Mouse (Mus musculus): ENCODE results near the gene Ppp1r3f. TPM values are rescaled to one million over a fixed set of nuclear protein-coding genes. Genes with fewer than 3 reads are reported as not detected.

Ppp1r3f gene
- polyA plus RNA-seq, 1 experiment from 2014 or later = 2.2 TPM

Other genes with a start within 250 kb of the Ppp1r3f start
- gene Usp27x, start 198.5 kb downstream of the Ppp1r3f start, polyA plus RNA-seq (2015; fragmentation: Nextera tagmentation; extraction: Ambion mirVana) = 0.81 and 0.93 TPM in 2 replicates
- gene Foxp3, start 639 bp downstream of the Ppp1r3f start, polyA plus RNA-seq (2015; fragmentation: Nextera tagmentation; extraction: Ambion mirVana) = 0.05 TPM in 1 of 2 replicates, not detected in the other
- 31.9 and 32.1 TPM in 2 replicates for gene Ccdc22, start 31.2 kb upstream of the Ppp1r3f start, polyA plus RNA-seq (2015; fragmentation: Nextera tagmentation; extraction: Ambion mirVana)
- not detected in 2 replicates for gene Cacna1f, start 32.8 kb upstream of the Ppp1r3f start, polyA plus RNA-seq (2015; fragmentation: Nextera tagmentation; extraction: Ambion mirVana)
- gene Syp, start 64.2 kb upstream of the Ppp1r3f start, polyA plus RNA-seq (2015; fragmentation: Nextera tagmentation; extraction: Ambion mirVana) = 1.9 and 3.4 TPM in 2 replicates
- gene Prickle3, start 83.0 kb upstream of the Ppp1r3f start, polyA plus RNA-seq (2015; fragmentation: Nextera tagmentation; extraction: Ambion mirVana) = 8.5 and 8.8 TPM in 2 replicates
- 186 and 191 TPM in 2 replicates for gene Plp2, start 97.1 kb upstream of the Ppp1r3f start, polyA plus RNA-seq (2015; fragmentation: Nextera tagmentation; extraction: Ambion mirVana)
- 0.53 and 0.62 TPM in 2 replicates for gene Magix, start 107.0 kb upstream of the Ppp1r3f start, polyA plus RNA-seq (2015; fragmentation: Nextera tagmentation; extraction: Ambion mirVana)
- 46.9 and 49.1 TPM in 2 replicates for gene Gpkow, start 122.8 kb upstream of the Ppp1r3f start, polyA plus RNA-seq (2015; fragmentation: Nextera tagmentation; extraction: Ambion mirVana)
- gene Wdr45, start 140.1 kb upstream of the Ppp1r3f start, polyA plus RNA-seq (2015; fragmentation: Nextera tagmentation; extraction: Ambion mirVana) = 69.6 and 79.5 TPM in 2 replicates
- gene Gm45208, start 148.0 kb upstream of the Ppp1r3f start, polyA plus RNA-seq (2015; fragmentation: Nextera tagmentation; extraction: Ambion mirVana) = not detected in 2 replicates
- gene Praf2, start 154.2 kb upstream of the Ppp1r3f start, polyA plus RNA-seq (2015; fragmentation: Nextera tagmentation; extraction: Ambion mirVana) = 58.9 and 60.6 TPM in 2 replicates
- gene Ccdc120, start 176.6 kb upstream of the Ppp1r3f start, polyA plus RNA-seq (2015; fragmentation: Nextera tagmentation; extraction: Ambion mirVana) = 23.5 and 23.6 TPM in 2 replicates
- 29.2 and 30.5 TPM in 2 replicates for gene Tfe3, start 188.3 kb upstream of the Ppp1r3f start, polyA plus RNA-seq (2015; fragmentation: Nextera tagmentation; extraction: Ambion mirVana)
- gene Gripap1, start 215.5 kb upstream of the Ppp1r3f start, polyA plus RNA-seq (2015; fragmentation: Nextera tagmentation; extraction: Ambion mirVana) = 39.7 and 41.7 TPM in 2 replicates
- gene Kcnd1, start 248.0 kb upstream of the Ppp1r3f start, polyA plus RNA-seq (2015; fragmentation: Nextera tagmentation; extraction: Ambion mirVana) = 1.4 and 1.6 TPM in 2 replicates

All from lung, embryonic 15.5 days (tissue).